Mouse (Mus musculus): ENCODE data around the gene 4933427I04Rik. TPM values are rescaled to one million over a fixed set of nuclear protein-coding genes. Genes with fewer than 3 reads are reported as not detected.

4933427I04Rik gene
- polyA plus RNA-seq, 1 experiment from 2014 or later, result not detected

Other genes with a start within 250 kb of the 4933427I04Rik start
- 76.5 and 101 TPM in 2 replicates for gene Macf1, start 175.3 kb upstream of the 4933427I04Rik start, polyA plus RNA-seq (2014; fragmentation: Nextera tagmentation; extraction: Ambion mirVana)
- gene Ndufs5, start 141.5 kb upstream of the 4933427I04Rik start, polyA plus RNA-seq (2014; fragmentation: Nextera tagmentation; extraction: Ambion mirVana), result 397 and 481 TPM in 2 replicates
- gene Akirin1, start 109.3 kb upstream of the 4933427I04Rik start, polyA plus RNA-seq (2014; fragmentation: Nextera tagmentation; extraction: Ambion mirVana), result 81.8 and 88.0 TPM in 2 replicates
- gene Rhbdl2, start 71.8 kb upstream of the 4933427I04Rik start, polyA plus RNA-seq (2014; fragmentation: Nextera tagmentation; extraction: Ambion mirVana), result 0.32 and 0.58 TPM in 2 replicates
- gene Mycbp, start 45.2 kb downstream of the 4933427I04Rik start, polyA plus RNA-seq (2014; fragmentation: Nextera tagmentation; extraction: Ambion mirVana), result 33.6 and 42.8 TPM in 2 replicates
- 42.5 and 47.9 TPM in 2 replicates for gene Rragc, start 57.8 kb downstream of the 4933427I04Rik start, polyA plus RNA-seq (2014; fragmentation: Nextera tagmentation; extraction: Ambion mirVana)
- not detected in 2 replicates for gene 4930535I16Rik, start 58.3 kb downstream of the 4933427I04Rik start, polyA plus RNA-seq (2014; fragmentation: Nextera tagmentation; extraction: Ambion mirVana)